Mouse (Mus musculus) kidney, embryonic 16.5 days (tissue): ENCODE data around the gene Hand1. TPM values are rescaled to one million over a fixed set of nuclear protein-coding genes. Genes with fewer than 3 reads are reported as not detected.

Experiments used
- ATAC-seq: fragments of 200-750 bp; cut with Nextera tagmentation; 2 replicates; pipeline ENCODE4 v1.8.0; 2017; ENCODE audit warnings: moderate TSS enrichment; ENCODE audit not compliant: low FRiP score, low TSS enrichment
- H3K27ac ChIP-seq: fragments of 300-500 bp; sonication (generic); 2 replicates; pipeline ENCODE4 v1.5.1; 2014; ENCODE audit warnings: low read length
- H3K27me3 ChIP-seq: fragments of 300-500 bp; sonication (generic); 2 replicates; pipeline ENCODE4 v1.6.1; 2014; ENCODE audit warnings: low read length, control low read depth, mixed read lengths; ENCODE audit not compliant: insufficient read depth
- H3K36me3 ChIP-seq: fragments of 300-500 bp; sonication (generic); 2 replicates; pipeline ENCODE4 v1.6.1; 2014; ENCODE audit warnings: low read length, control low read depth, mixed read lengths; ENCODE audit not compliant: insufficient read depth
- H3K4me1 ChIP-seq: fragments of 300-500 bp; sonication (generic); 2 replicates; pipeline ENCODE4 v1.6.1; 2014; ENCODE audit warnings: low read length, control low read depth, mixed read lengths; ENCODE audit not compliant: insufficient read depth
- H3K4me2 ChIP-seq: fragments of 300-500 bp; sonication (generic); replicated peaks from 2 replicates; pipeline ENCODE4 v1.6.1; 2014; ENCODE audit warnings: low read depth, low read length
- H3K4me3 ChIP-seq: fragments of 300-500 bp; sonication (generic); 2 replicates; pipeline ENCODE4 v1.5.1; 2014; ENCODE audit warnings: mild to moderate bottlenecking, low read length
- H3K9ac ChIP-seq: fragments of 300-500 bp; sonication (generic); replicated peaks from 2 replicates; pipeline ENCODE4 v1.6.1; 2014; ENCODE audit warnings: low read length
- H3K9me3 ChIP-seq: fragments of 300-500 bp; sonication (generic); 2 replicates; pipeline ENCODE4 v1.6.1; 2016; ENCODE audit warnings: low read length, control low read depth
- WGBS: fragments of 180-500 bp; shearing (Covaris S2); extraction: QIAGEN DNeasy Blood & Tissue Kit; methylation state at CpG from one replicate; pipeline ENCODE4 v1.1.7; 2014; 5-methylcytosine and 5-hydroxymethylcytosine counted together
- polyA plus RNA-seq: library from polyadenylated mRNA; unstranded; fragments of >200 nt; fragmentation: Nextera tagmentation; extraction: Ambion mirVana; gene quantifications from 2 replicates; pipeline ENCODE4 v1.2.1, GENCODE M21; 2015

Hand1 gene
- polyA plus RNA-seq, 1 experiment from 2014 or later, result 0.97 TPM

GRCm38 (mm10) chr11:57790866-57791535 is 41.6 kb downstream of the Hand1 start:
- H3K9ac ChIP-seq, result no peak overlapping the region
- H3K9me3 ChIP-seq, result no peaks in the 10 kb centered on the region
- H3K27me3 ChIP-seq, result no peaks in the 10 kb centered on the region
- no peak overlapping the region for H3K4me3 ChIP-seq
- peaks cover 17% of the 10 kb centered on the region; the same call in 1 of the 2 replicates for H3K4me1 ChIP-seq
- 32% methylated on average over 21 of the region's 21 CpGs for WGBS
- H3K4me2 ChIP-seq, result no peak overlapping the region
- no peak overlapping the region for H3K27ac ChIP-seq
- no peak for ATAC-seq
- H3K36me3 ChIP-seq, result no peaks in the 10 kb centered on the region

DNA sequence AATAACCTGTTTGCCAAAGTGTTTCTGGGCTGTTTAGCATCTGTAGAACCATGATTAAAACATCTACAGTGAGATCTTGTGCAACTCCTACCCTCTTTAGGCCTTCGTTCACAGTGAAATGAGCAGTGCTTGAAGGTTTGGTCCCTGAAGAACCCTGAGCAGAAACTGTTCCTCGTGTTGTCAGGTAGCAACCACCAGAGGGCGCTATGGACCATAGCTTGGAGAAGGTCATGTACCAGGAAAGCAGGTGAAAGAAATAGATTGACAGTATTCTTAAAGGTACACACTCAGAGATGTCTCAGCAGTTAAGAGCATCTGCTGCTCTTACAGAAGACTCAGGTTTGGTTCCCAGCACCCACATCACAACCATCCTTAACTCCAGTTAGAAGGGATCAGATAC is 44.7 kb downstream of the Hand1 start:
- Histone ChIP-seq H3K4me1 (peaks cover 8% of the 10 kb centered on the region; the same call in 1 of the 2 replicates), H3K27me3 (no peaks in the 10 kb centered on the region), H3K4me2 (no peak overlapping the region), H3K4me3 (no peak overlapping the region), H3K9me3 (no peaks in the 10 kb centered on the region), H3K27ac (no peak overlapping the region), H3K9ac (no peak overlapping the region), H3K36me3 (no peaks in the 10 kb centered on the region)
- 39% methylated on average over 3 of the region's 3 CpGs for WGBS
- ATAC-seq, result no peak

GRCm38 (mm10) chr11:57786616-57787418 is 45.8 kb downstream of the Hand1 start:
- WGBS, result 28% methylated on average over 18 of the region's 18 CpGs
- Histone ChIP-seq H3K9ac (no peak overlapping the region), H3K27me3 (no peaks in the 10 kb centered on the region), H3K36me3 (no peaks in the 10 kb centered on the region), H3K4me1 (peaks cover 8% of the 10 kb centered on the region; the same call in 1 of the 2 replicates), H3K4me3 (no peak overlapping the region), H3K4me2 (no peak overlapping the region), H3K27ac (peak overlapping the region; percentile 57), H3K9me3 (no peaks in the 10 kb centered on the region)
- 0 out of 2 replicates have a peak, but pooled peaks have one; percentile 35 for ATAC-seq

DNA sequence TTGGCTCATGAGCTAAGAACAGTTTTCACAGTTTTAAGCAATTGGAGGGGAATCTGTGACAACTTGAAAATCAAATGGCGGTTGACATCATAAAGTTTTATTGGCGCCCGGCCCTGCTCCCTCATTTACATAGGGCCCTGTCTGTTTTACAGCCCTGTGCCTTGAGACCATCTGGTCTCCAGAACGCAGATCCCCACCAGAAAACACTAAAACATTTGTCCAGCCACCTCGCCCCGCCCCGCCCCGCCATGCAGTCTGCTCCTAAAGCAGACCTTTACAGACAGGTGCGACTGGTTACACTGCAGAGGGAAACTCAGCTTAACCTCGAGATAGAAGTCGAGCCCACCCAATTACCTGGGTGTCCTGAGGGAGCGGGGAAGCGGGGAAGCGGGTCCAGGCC is 52.8 kb downstream of the Hand1 start:
- no peaks in the 10 kb centered on the region for H3K36me3 ChIP-seq
- no peak overlapping the region for H3K4me3 ChIP-seq
- H3K27me3 ChIP-seq, result no peaks in the 10 kb centered on the region
- no peak overlapping the region for H3K27ac ChIP-seq
- H3K9me3 ChIP-seq, result no peaks in the 10 kb centered on the region
- H3K4me2 ChIP-seq, result no peak overlapping the region
- H3K4me1 ChIP-seq, result no peaks in the 10 kb centered on the region
- no peak overlapping the region for H3K9ac ChIP-seq
- 45% methylated on average over 14 of the region's 14 CpGs for WGBS
- ATAC-seq, result no peak

Other genes starting within 250 kb of the Hand1 start
- gene Galnt10, start 187.4 kb downstream of the Hand1 start, polyA plus RNA-seq, result 23.6 TPM in 2 replicates
- 6.1 and 7.1 TPM in 2 replicates for gene Sap30l, start 31.2 kb downstream of the Hand1 start, polyA plus RNA-seq
- gene Larp1, start 176.2 kb upstream of the Hand1 start, polyA plus RNA-seq, result 18.3 and 19.1 TPM in 2 replicates